Mouse (Mus musculus): ENCODE data around the gene Cwc15.

The Cwc15 gene

DNA sequence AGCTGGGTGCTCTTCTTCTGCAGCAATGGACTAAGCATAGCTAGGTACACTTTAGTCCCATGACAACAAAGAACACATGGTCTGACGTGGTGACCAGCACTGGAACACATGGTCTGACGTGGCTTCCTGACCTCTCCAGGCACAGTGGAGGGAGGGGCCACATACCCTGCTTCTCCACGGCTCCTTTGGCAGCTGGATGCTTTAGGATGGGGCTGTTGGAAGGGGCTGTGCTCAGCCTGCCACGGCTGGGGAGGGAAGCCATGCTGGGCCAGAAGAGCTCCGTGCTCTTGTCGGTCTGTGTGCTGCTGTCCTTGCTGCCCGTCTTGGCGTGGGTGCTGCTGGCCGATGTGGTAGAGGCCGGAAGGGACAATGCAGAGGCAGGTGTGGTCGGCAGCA, 47.9 kb downstream of the Cwc15 start:
- no peak for DNase-seq (ENCODE audit: low spot score in 2 of 2)

DNA sequence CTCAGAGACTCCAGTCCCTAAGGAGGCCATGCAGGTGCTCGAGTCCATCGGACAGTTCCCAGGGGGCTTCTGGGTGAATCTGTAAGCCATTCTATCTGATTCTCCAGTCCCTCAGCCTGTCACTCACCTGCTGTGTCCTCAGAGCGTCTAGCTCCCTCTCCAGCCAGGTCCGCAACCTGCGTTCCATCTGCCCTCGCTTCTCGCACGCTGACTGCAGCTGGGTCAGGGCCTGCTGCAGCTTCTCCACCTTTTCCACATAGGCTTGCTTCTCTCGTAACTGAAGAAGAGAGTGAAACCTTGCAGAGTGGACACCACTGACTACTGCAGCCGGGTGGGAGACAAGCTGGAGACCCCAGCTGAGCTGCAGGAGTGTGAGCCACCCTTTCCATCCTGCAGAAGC, 57.9 kb downstream of the Cwc15 start:
- DNase-seq (ENCODE audit: low spot score in 2 of 2), result no peak

DNA sequence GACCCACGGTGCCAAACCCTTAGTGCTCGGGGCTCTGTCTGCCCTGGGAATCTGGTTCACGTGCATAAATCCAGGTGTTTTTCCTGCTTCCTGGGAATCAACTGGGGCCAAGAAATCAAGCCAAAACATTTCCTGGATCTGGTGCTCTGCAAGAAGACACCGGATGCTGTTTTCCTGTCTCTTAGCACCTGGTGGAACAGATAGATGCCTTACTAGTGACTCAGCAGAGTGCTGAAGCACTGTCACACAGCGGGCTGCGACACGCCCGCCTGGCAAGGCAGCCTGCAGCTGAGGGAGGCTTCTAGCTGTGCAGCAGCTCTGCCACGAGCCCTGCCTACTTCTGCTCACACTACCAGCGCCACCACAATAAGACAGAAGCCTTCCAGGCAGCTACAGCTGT, 59.0 kb downstream of the Cwc15 start:
- no peak for DNase-seq (ENCODE audit: low spot score in 2 of 2)

DNA sequence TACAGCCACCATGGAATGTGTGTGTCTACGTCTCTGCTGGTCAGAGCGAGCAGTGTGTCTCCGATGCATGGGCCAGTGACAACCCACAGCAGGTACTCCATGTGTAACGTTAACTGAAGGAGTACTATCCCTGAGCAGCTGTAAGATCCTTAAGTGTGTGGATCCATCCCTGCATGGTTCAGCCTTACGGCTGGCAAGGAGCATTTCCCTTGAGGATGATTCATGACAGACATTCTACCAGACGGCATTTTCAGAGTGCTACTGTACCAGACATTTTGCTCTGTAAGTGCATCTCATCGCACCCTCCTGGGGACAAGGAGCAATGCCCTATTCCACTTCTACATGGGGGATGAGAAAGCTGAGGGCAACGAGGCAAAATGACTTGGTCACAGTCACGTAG, 59.6 kb downstream of the Cwc15 start:
- no peak for DNase-seq (ENCODE audit: low spot score in 2 of 2)
